Mouse (Mus musculus): ENCODE data around the gene Gm20696. TPM values are rescaled to one million over a fixed set of nuclear protein-coding genes. Genes with fewer than 3 reads are reported as not detected.

The Gm20696 gene
- polyA plus RNA-seq, 1 experiment from 2014 or later, result 3.2 TPM

DNA sequence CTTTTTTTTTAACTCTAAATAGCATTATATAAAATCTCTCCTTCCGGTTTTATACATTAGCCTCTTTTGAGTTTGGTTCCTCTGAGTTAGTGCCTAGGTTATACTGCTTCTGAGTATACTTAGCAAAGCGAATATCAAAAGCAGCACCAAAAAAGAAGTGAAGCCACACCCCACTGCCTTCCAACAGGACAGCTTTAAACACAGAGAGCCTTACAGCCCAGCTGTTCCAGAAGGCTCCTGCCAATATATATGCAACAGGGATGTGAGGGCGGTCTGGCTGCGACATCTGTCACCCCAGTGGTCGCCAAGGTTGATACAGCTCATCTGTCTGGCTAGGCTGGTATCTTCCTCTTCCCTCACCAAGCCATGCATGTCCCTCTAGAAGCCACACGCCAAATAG is 91.0 kb downstream of the Gm20696 start:
- no peak for DNase-seq (ENCODE audit: low spot score)
- no peak overlapping the region for H3K4me3 ChIP-seq
- H3K9me3 ChIP-seq (replicated peaks), result no peaks in the 10 kb centered on the region
- no peaks in the 10 kb centered on the region for H3K4me1 ChIP-seq
- 90% methylated on average over 6 of the region's 6 CpGs for WGBS
- H3K27ac ChIP-seq, result no peak overlapping the region
- H3K36me3 ChIP-seq, result no peaks in the 10 kb centered on the region
- H3K27me3 ChIP-seq (ENCODE audit: low read depth, poor library complexity, severe bottlenecking), result no peaks in the 10 kb centered on the region

GRCm38 (mm10) chr6:99573343-99573742 is 93.3 kb downstream of the Gm20696 start:
- no peak for DNase-seq (ENCODE audit: low spot score)
- H3K9me3 ChIP-seq (replicated peaks), result no peaks in the 10 kb centered on the region
- no peak overlapping the region for H3K4me3 ChIP-seq
- H3K27me3 ChIP-seq (ENCODE audit: low read depth, poor library complexity, severe bottlenecking), result no peaks in the 10 kb centered on the region
- H3K36me3 ChIP-seq, result no peaks in the 10 kb centered on the region
- no peak overlapping the region for H3K27ac ChIP-seq
- WGBS, result 93% methylated on average over 2 of the region's 2 CpGs
- no peaks in the 10 kb centered on the region for H3K4me1 ChIP-seq

GRCm38 (mm10) chr6:99572071-99572470 is 94.5 kb downstream of the Gm20696 start:
- Histone ChIP-seq H3K27me3 (ENCODE audit: low read depth, poor library complexity, severe bottlenecking) (no peaks in the 10 kb centered on the region), H3K9me3 (replicated peaks) (no peaks in the 10 kb centered on the region), H3K4me3 (no peak overlapping the region), H3K27ac (no peak overlapping the region), H3K36me3 (no peaks in the 10 kb centered on the region), H3K4me1 (peaks cover 4% of the 10 kb centered on the region; the same call in 1 of the 2 replicates)
- WGBS, result 77% methylated on average over 5 of the region's 5 CpGs
- DNase-seq (ENCODE audit: low spot score), result no peak

DNA sequence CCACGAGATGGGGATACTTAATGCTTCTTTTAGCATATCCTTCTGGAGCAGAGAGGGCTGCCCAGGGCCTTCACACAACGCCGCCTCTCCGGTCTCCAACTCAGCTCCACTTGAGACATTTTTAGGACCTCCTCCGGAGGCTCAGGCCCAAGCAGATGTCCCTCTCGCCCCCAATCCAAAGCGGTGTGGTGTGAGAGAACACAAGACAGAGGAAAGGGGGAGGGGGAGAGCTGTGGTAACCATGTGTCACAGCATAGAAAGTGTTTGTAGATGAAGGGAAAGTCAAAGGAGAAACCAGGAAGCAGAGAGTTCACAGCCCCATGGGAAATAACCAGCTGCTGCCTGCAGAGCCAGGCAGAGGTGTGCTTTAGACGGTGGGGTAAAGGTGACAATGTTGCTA is 99.7 kb downstream of the Gm20696 start:
- no peak overlapping the region for H3K27ac ChIP-seq
- 56% methylated on average over 8 of the region's 8 CpGs for WGBS
- H3K4me1 ChIP-seq, result peaks cover 9% of the 10 kb centered on the region; the same call in 1 of the 2 replicates

DNA sequence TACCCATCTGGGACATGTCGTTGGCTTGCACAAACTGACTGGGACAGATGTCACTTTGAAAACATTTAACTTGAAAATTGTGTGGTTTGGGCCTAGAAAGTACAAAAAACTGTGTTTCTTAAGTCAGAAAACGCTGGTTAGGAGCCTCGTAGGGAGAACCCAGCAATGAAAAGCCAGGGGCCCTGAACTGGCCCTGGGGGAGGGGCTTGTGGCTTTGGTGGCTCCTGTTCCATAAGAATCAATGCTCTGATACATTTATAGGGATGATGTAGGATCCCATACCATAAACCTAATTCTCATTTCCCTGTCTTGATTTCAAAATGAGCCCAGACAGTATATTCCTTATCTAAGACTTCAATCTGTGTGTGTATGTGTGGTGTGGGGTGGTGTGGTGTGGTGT is 101.8 kb downstream of the Gm20696 start:
- H3K4me3 ChIP-seq, result no peak overlapping the region
- peaks cover 9% of the 10 kb centered on the region; the same call in 1 of the 2 replicates for H3K4me1 ChIP-seq
- H3K27ac ChIP-seq, result no peak overlapping the region
- H3K36me3 ChIP-seq, result no peaks in the 10 kb centered on the region
- no peaks in the 10 kb centered on the region for H3K9me3 ChIP-seq (replicated peaks)
- 80% methylated on average over 3 of the region's 3 CpGs for WGBS
- DNase-seq (ENCODE audit: low spot score), result no peak
- no peaks in the 10 kb centered on the region for H3K27me3 ChIP-seq (ENCODE audit: low read depth, poor library complexity, severe bottlenecking)

More for the DNA sequence above, 99.7 kb downstream of the Gm20696 start:
- H3K27me3 ChIP-seq (ENCODE audit: low read depth, poor library complexity, severe bottlenecking), result no peaks in the 10 kb centered on the region
- H3K36me3 ChIP-seq, result no peaks in the 10 kb centered on the region
- no peak for DNase-seq (ENCODE audit: low spot score)
- H3K4me3 ChIP-seq, result no peak overlapping the region
- no peaks in the 10 kb centered on the region for H3K9me3 ChIP-seq (replicated peaks)

- no peak overlapping the region for H3K27ac ChIP-seq
- H3K27me3 ChIP-seq (ENCODE audit: low read depth, poor library complexity, severe bottlenecking), result no peaks in the 10 kb centered on the region
- H3K4me3 ChIP-seq, result no peak overlapping the region
- H3K36me3 ChIP-seq, result no peaks in the 10 kb centered on the region
- no peaks in the 10 kb centered on the region for H3K9me3 ChIP-seq (replicated peaks)
- no peaks in the 10 kb centered on the region for H3K4me1 ChIP-seq
- DNase-seq (ENCODE audit: low spot score), result no peak
- 86% methylated on average over 5 of the region's 5 CpGs for WGBS
These were observed 109.6 kb downstream of the Gm20696 start for GRCm38 (mm10) chr6:99556950-99557349.

DNA sequence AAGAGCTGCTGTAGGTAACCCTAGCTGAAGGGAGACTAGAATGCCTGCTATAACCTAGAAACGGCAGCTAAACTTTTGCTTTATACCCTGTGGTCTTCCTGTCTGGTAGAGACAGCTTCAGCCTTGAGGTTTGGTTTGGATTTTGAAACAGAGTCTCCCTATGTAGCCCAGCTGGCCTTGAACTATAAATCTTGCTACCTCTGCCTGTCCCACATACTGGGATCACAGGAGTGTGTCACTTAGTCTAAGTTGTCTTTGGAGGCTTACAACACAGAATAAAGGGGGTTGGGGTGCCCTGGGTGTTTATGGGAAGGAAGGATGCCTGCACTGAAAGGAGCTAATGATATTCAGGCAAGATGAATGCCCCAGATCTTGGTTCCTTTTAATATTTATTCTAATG is 113.8 kb downstream of the Gm20696 start:
- no peaks in the 10 kb centered on the region for H3K27me3 ChIP-seq (ENCODE audit: low read depth, poor library complexity, severe bottlenecking)
- H3K36me3 ChIP-seq, result no peaks in the 10 kb centered on the region
- H3K9me3 ChIP-seq (replicated peaks), result no peaks in the 10 kb centered on the region
- H3K4me1 ChIP-seq, result no peaks in the 10 kb centered on the region
- H3K27ac ChIP-seq, result no peak overlapping the region
- DNase-seq (ENCODE audit: low spot score), result no peak
- H3K4me3 ChIP-seq, result no peak overlapping the region
- 73% methylated on average over 1 of the region's 1 CpGs for WGBS

GRCm38 (mm10) chr6:99546416-99546815 is 120.2 kb downstream of the Gm20696 start:
- Histone ChIP-seq H3K4me3 (no peak overlapping the region), H3K4me1 (no peaks in the 10 kb centered on the region), H3K36me3 (no peaks in the 10 kb centered on the region), H3K27me3 (ENCODE audit: low read depth, poor library complexity, severe bottlenecking) (no peaks in the 10 kb centered on the region), H3K9me3 (replicated peaks) (no peaks in the 10 kb centered on the region), H3K27ac (no peak overlapping the region)
- no peak for DNase-seq (ENCODE audit: low spot score)
- WGBS, result 91% methylated on average over 2 of the region's 2 CpGs

DNA sequence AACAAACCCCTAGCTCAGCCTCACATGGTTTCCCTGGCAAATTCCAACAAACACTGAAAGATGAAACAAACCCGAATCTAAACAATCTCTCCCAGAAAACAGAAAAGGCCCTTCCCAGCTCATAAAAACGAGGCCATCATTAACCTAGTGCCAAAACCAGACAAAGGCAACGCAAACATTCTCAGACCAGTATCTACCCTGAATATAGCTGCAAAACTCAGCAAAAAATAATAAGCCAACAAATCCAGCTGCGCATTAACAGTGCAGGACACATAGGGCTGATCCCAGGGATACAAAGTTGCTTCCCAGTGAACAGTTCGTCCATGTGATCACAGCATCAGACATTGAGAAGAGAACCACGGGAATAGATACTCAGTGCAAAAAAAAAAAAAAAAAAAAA is 121.2 kb downstream of the Gm20696 start:
- no peaks in the 10 kb centered on the region for H3K27me3 ChIP-seq (ENCODE audit: low read depth, poor library complexity, severe bottlenecking)
- no peak overlapping the region for H3K27ac ChIP-seq
- H3K4me3 ChIP-seq, result no peak overlapping the region
- no peak for DNase-seq (ENCODE audit: low spot score)
- no peaks in the 10 kb centered on the region for H3K36me3 ChIP-seq
- 62% methylated on average over 6 of the region's 6 CpGs for WGBS
- H3K4me1 ChIP-seq, result no peaks in the 10 kb centered on the region
- no peaks in the 10 kb centered on the region for H3K9me3 ChIP-seq (replicated peaks)

DNA sequence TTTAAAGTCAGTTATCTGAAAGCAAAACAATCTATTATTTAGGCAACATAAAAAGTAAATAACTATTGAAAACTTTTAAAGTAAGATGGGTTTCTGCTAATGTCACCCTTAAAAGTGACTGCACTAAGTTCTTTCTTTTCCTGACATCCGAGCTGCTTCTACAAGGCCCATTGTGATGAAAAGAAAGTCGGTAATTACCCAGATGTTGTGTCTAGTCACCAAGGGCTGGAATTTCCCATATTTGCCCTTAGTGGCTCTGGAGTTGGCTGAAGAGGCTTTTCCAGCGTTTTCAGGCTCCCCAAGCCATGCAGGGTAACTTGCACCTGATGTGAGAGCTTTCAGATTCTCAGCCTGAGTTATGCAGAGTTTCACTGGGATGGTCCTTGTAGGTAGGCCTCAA is 125.5 kb downstream of the Gm20696 start:
- H3K4me1 ChIP-seq, result no peaks in the 10 kb centered on the region
- no peak overlapping the region for H3K4me3 ChIP-seq
- no peak for DNase-seq (ENCODE audit: low spot score)
- no peak overlapping the region for H3K27ac ChIP-seq
- WGBS, result 42% methylated on average over 3 of the region's 3 CpGs
- H3K27me3 ChIP-seq (ENCODE audit: low read depth, poor library complexity, severe bottlenecking), result no peaks in the 10 kb centered on the region
- H3K36me3 ChIP-seq, result no peaks in the 10 kb centered on the region
- H3K9me3 ChIP-seq (replicated peaks), result no peaks in the 10 kb centered on the region

- Histone ChIP-seq H3K27ac (no peak overlapping the region), H3K36me3 (no peaks in the 10 kb centered on the region), H3K27me3 (ENCODE audit: low read depth, poor library complexity, severe bottlenecking) (no peaks in the 10 kb centered on the region), H3K4me1 (no peaks in the 10 kb centered on the region), H3K9me3 (replicated peaks) (no peaks in the 10 kb centered on the region), H3K4me3 (no peak overlapping the region)
- 80% methylated on average over 6 of the region's 6 CpGs for WGBS
- no peak for DNase-seq (ENCODE audit: low spot score)
These were observed 125.9 kb downstream of the Gm20696 start for GRCm38 (mm10) chr6:99540653-99541052.

DNA sequence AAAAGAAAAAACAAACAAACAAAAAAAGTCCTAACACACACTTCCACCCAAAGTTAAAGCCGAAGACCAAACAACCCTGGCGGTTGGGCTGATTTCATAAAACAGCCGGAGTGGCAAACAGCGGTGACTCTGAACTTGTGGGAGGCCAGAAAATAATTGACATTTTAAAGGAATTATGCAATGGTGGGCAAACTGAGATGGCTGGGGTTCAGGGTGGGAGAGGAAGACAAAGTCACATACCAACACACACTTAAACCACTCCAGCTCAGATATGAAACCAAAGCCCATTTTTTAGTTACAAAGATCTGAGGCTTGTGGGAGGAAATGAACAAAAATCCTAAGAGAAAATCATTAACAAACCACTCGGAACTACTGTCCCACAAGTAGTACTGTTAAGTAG is 126.5 kb downstream of the Gm20696 start:
- Histone ChIP-seq H3K4me1 (no peaks in the 10 kb centered on the region), H3K27ac (no peak overlapping the region), H3K36me3 (no peaks in the 10 kb centered on the region), H3K4me3 (no peak overlapping the region), H3K9me3 (replicated peaks) (no peaks in the 10 kb centered on the region), H3K27me3 (ENCODE audit: low read depth, poor library complexity, severe bottlenecking) (no peaks in the 10 kb centered on the region)
- DNase-seq (ENCODE audit: low spot score), result no peak
- 94% methylated on average over 5 of the region's 5 CpGs for WGBS

- DNase-seq (ENCODE audit: low spot score), result no peak
These were observed 128.2 kb downstream of the Gm20696 start for GRCm38 (mm10) chr6:99538194-99538941.

More at GRCm38 (mm10) chr6:99538194-99538941, 128.2 kb downstream of the Gm20696 start:
- Histone ChIP-seq H3K36me3 (no peaks in the 10 kb centered on the region), H3K27ac (no peak overlapping the region), H3K27me3 (ENCODE audit: low read depth, poor library complexity, severe bottlenecking) (no peaks in the 10 kb centered on the region), H3K9me3 (replicated peaks) (no peaks in the 10 kb centered on the region), H3K4me3 (no peak overlapping the region), H3K4me1 (no peaks in the 10 kb centered on the region)
- 86% methylated on average over 17 of the region's 17 CpGs for WGBS

All from limb, embryonic 10.5 days (tissue).